Mouse (Mus musculus): Measurements from ENCODE around the gene Nvl. TPM values are rescaled to one million over a fixed set of nuclear protein-coding genes. Genes with fewer than 3 reads are reported as not detected.

The Nvl gene
- 7.3 and 8.5 TPM in 2 replicates for polyA plus RNA-seq (2015; fragmentation: Nextera tagmentation; extraction: Ambion mirVana)

DNA sequence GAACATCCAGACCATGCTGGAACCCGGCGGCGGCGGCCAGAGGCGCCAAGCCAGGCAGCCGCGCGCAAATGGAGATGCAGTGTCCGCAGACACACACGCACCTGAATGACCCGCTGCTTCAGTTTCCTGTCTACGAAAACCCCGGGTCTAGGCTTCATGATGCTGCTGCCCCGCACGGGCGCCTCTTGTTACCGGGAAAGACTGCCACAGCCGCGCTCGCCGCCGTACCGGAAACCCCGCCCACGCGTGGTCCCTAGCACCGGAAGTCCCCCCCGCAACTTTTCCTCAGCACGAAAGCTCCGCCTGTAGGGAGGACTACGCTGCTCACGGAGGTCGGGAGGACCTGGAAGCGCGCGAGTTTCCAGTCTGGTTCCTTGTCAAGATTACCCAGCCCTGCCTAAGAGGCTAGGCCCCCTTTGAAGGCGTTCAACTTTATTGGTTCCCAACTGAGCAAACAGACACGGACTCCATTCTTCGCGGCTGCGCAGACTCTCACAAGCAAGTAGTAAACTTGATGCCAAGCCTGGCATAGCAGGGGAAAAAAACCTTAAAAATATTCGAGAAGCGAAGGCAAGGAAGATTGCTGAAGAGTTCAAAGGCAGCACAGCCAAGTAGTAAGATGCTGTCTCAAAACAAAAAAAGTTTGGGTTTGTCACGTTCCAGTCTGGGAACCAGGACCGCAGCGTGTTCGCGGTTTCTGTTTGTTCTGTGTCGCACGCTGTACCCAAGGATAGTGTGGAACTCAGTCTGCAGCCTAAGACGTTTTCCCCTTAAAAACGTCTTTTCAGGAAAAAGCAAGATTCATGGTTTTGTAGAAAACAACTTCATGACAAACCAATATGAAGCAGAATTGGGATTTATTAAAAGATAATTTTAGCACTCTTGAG, at the start of gene Nvl, which contains the start of gene Cnih4:
Gene Nvl, minus strand, starts transcription at position 255 of the 887 bp plus-strand sequence.
Gene Cnih4, plus strand, starts transcription at position 744 of the 887 bp plus-strand sequence.
- peak within 1 kb of the TSS; percentile 64 for H3K9ac ChIP-seq (ENCODE audit: low read depth, low read length)
- H3K4me1 ChIP-seq (replicated peaks; ENCODE audit: control insufficient read depth, insufficient read depth, low read length) = 0 out of 2 replicates have a peak, but pooled peaks cover 3% of the 10 kb centered on the region
- H3K36me3 ChIP-seq (ENCODE audit: control insufficient read depth, insufficient read depth) = peaks cover 12% of the 10 kb centered on the region
- H3K4me2 ChIP-seq (replicated peaks; ENCODE audit: low read depth) = peak within 1 kb of the TSS; percentile 79
- H3K9me3 ChIP-seq (ENCODE audit: control insufficient read depth) = no peaks in the 10 kb centered on the region
- TF ChIP-seq CTCF (IDR thresholded peaks at IDR 0.05; ENCODE audit: low read depth) = peak; percentile 26; the same call in 1 of the 2 replicates
- peak; percentile 94 for ATAC-seq
- WGBS = under 1% methylated on average over 52 of the region's 52 CpGs
- H3K27me3 ChIP-seq (replicated peaks; ENCODE audit: control insufficient read depth, insufficient read depth, low read length) = no peaks in the 10 kb centered on the region
- peak within 1 kb of the TSS; percentile 90 for H3K27ac ChIP-seq (ENCODE audit: low read depth, low read length)
- H3K4me3 ChIP-seq (ENCODE audit: low read depth, low read length) = peak within 1 kb of the TSS; percentile 88

DNA sequence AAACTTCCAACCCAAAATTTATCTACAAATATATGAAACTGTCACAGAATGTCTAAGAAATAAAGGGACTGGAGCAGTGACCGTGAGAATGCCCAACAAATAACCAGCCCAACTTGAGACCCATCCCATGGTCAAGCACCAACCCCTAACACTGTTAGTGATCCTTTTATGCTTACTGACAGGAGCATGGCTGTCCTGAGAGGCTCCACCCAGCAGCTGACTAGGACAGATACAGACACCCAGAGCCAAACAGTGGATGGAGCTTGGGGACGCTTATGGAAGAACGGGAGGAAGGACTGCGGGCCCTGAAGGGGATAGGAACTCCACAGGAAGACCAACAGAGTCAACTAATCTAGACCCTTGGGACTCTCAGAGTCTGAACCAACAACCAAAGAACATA, 44.9 kb upstream of the Nvl start:
- WGBS = 96% methylated on average over 4 of the region's 4 CpGs
- no peak for ATAC-seq
- Histone ChIP-seq H3K36me3 (ENCODE audit: control insufficient read depth, insufficient read depth) (peaks cover 68% of the 10 kb centered on the region), H3K4me1 (replicated peaks; ENCODE audit: control insufficient read depth, insufficient read depth, low read length) (no peaks in the 10 kb centered on the region), H3K9me3 (ENCODE audit: control insufficient read depth) (no peaks in the 10 kb centered on the region), H3K4me3 (ENCODE audit: low read depth, low read length) (no peak overlapping the region), H3K9ac (ENCODE audit: low read depth, low read length) (no peak overlapping the region), H3K27ac (ENCODE audit: low read depth, low read length) (no peak overlapping the region), H3K27me3 (replicated peaks; ENCODE audit: control insufficient read depth, insufficient read depth, low read length) (no peaks in the 10 kb centered on the region), H3K4me2 (replicated peaks; ENCODE audit: low read depth) (no peak overlapping the region)
- TF ChIP-seq CTCF (IDR thresholded peaks at IDR 0.05; ENCODE audit: low read depth) = no peak

GRCm38 (mm10) chr1:181170210-181170609, 26.2 kb upstream of the Nvl start:
- Histone ChIP-seq H3K36me3 (ENCODE audit: control insufficient read depth, insufficient read depth) (peaks cover 31% of the 10 kb centered on the region), H3K4me2 (replicated peaks; ENCODE audit: low read depth) (no peak overlapping the region), H3K9me3 (ENCODE audit: control insufficient read depth) (no peaks in the 10 kb centered on the region), H3K4me3 (ENCODE audit: low read depth, low read length) (no peak overlapping the region), H3K4me1 (replicated peaks; ENCODE audit: control insufficient read depth, insufficient read depth, low read length) (no peaks in the 10 kb centered on the region), H3K27me3 (replicated peaks; ENCODE audit: control insufficient read depth, insufficient read depth, low read length) (no peaks in the 10 kb centered on the region), H3K9ac (ENCODE audit: low read depth, low read length) (no peak overlapping the region), H3K27ac (ENCODE audit: low read depth, low read length) (no peak overlapping the region)
- 56% methylated on average over 8 of the region's 8 CpGs for WGBS
- TF ChIP-seq CTCF (IDR thresholded peaks at IDR 0.05; ENCODE audit: low read depth) = no peak
- no peak for ATAC-seq

DNA sequence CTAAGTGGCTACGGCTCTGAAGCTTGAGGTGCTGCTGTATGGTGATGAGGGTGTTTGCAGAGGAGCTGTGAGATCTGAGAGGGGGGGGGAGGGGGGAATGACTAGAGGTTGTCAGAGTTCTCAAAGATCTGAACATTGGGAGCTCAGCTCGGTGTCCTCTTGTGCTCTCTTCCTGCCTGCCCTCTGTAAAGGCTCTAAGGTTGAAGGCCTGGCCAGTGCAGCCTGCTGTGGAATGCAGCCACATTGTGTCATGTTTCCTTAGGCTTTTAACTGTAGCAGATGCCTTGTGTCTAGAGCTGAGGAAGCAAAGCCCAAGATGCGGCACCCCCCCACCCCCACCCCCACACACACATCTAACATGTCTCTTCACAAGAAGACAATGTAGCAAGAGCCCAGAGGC, 24.4 kb upstream of the Nvl start:
- no peak overlapping the region for H3K27ac ChIP-seq (ENCODE audit: low read depth, low read length)
- no peak overlapping the region for H3K4me2 ChIP-seq (replicated peaks; ENCODE audit: low read depth)
- WGBS = 71% methylated on average over 3 of the region's 3 CpGs
- H3K36me3 ChIP-seq (ENCODE audit: control insufficient read depth, insufficient read depth) = peaks cover 41% of the 10 kb centered on the region
- H3K9ac ChIP-seq (ENCODE audit: low read depth, low read length) = no peak overlapping the region
- no peak overlapping the region for H3K4me3 ChIP-seq (ENCODE audit: low read depth, low read length)
- no peaks in the 10 kb centered on the region for H3K4me1 ChIP-seq (replicated peaks; ENCODE audit: control insufficient read depth, insufficient read depth, low read length)
- no peak for ATAC-seq
- no peak for TF ChIP-seq CTCF (IDR thresholded peaks at IDR 0.05; ENCODE audit: low read depth)
- H3K9me3 ChIP-seq (ENCODE audit: control insufficient read depth) = no peaks in the 10 kb centered on the region
- no peaks in the 10 kb centered on the region for H3K27me3 ChIP-seq (replicated peaks; ENCODE audit: control insufficient read depth, insufficient read depth, low read length)

GRCm38 (mm10) chr1:181167816-181168215, 23.8 kb upstream of the Nvl start:
- H3K4me3 ChIP-seq (ENCODE audit: low read depth, low read length) = no peak overlapping the region
- H3K9ac ChIP-seq (ENCODE audit: low read depth, low read length) = no peak overlapping the region
- no peak overlapping the region for H3K4me2 ChIP-seq (replicated peaks; ENCODE audit: low read depth)
- no peak overlapping the region for H3K27ac ChIP-seq (ENCODE audit: low read depth, low read length)
- TF ChIP-seq CTCF (IDR thresholded peaks at IDR 0.05; ENCODE audit: low read depth) = no peak
- H3K27me3 ChIP-seq (replicated peaks; ENCODE audit: control insufficient read depth, insufficient read depth, low read length) = no peaks in the 10 kb centered on the region
- WGBS = 74% methylated on average over 2 of the region's 2 CpGs
- no peaks in the 10 kb centered on the region for H3K9me3 ChIP-seq (ENCODE audit: control insufficient read depth)
- no peaks in the 10 kb centered on the region for H3K4me1 ChIP-seq (replicated peaks; ENCODE audit: control insufficient read depth, insufficient read depth, low read length)
- peaks cover 44% of the 10 kb centered on the region for H3K36me3 ChIP-seq (ENCODE audit: control insufficient read depth, insufficient read depth)
- ATAC-seq = no peak

DNA sequence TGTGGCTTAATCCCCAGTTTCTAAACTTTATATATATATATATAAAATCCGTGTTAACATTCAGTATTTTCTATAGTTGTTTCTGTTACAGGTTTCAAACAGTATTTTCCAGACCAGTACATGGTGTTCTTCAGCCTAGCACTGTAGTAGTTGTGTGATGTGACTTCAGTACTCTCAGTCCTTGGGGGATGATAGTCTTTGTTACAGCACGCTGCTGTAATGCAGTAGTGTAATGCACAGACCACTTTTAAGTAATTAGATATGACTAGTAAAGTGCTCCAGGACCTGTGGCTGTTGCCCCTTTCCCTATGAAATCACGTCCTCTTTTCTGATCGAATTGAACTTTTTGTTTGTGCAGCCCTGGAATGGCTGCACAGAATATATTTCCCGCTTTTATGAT, 7.5 kb upstream of the Nvl start:
- peak overlapping the region; percentile 83 for H3K4me2 ChIP-seq (replicated peaks; ENCODE audit: low read depth)
- no peaks in the 10 kb centered on the region; the same call in 1 of the 2 replicates for H3K4me1 ChIP-seq (replicated peaks; ENCODE audit: control insufficient read depth, insufficient read depth, low read length)
- ATAC-seq = no peak
- TF ChIP-seq CTCF (IDR thresholded peaks at IDR 0.05; ENCODE audit: low read depth) = no peak
- H3K27me3 ChIP-seq (replicated peaks; ENCODE audit: control insufficient read depth, insufficient read depth, low read length) = no peaks in the 10 kb centered on the region
- H3K9me3 ChIP-seq (ENCODE audit: control insufficient read depth) = no peaks in the 10 kb centered on the region
- H3K4me3 ChIP-seq (ENCODE audit: low read depth, low read length) = peak overlapping the region; percentile 80
- H3K27ac ChIP-seq (ENCODE audit: low read depth, low read length) = no peak overlapping the region
- 0 out of 2 replicates have a peak, but pooled peaks cover 4% of the 10 kb centered on the region for H3K36me3 ChIP-seq (ENCODE audit: control insufficient read depth, insufficient read depth)
- WGBS = 13% methylated on average over 5 of the region's 5 CpGs
- peak overlapping the region; percentile 79; the same call in 1 of the 2 replicates for H3K9ac ChIP-seq (ENCODE audit: low read depth, low read length)

Data from intestine, postnatal 0 days (tissue).